Mouse (Mus musculus) large intestine, adult 2 months (tissue): ENCODE results near the gene Mcfd2. TPM values are rescaled to one million over a fixed set of nuclear protein-coding genes. Genes with fewer than 3 reads are reported as not detected.
"Not testable (repeated sequence)": the region's sequence is repeated elsewhere in the genome, so short reads cannot be mapped to it uniquely, and the experiment has no call there.

Experiments used
- DNase-seq: peaks from one replicate; pipeline ENCODE4 v3.0.0-alpha.2; 2012; ENCODE audit warnings: low read depth, low spot score
- WGBS: fragments of 180-500 bp; shearing (Covaris S2); methylation state at CpG from one replicate; pipeline ENCODE4 v1.1.7; 2018; 5-methylcytosine and 5-hydroxymethylcytosine counted together
- polyA plus RNA-seq: library from polyadenylated mRNA; depleted of rRNA; stranded (reverse); fragments of >200 nt; gene quantifications from 2 replicates; pipeline ENCODE4 v1.2.3, GENCODE M21; 2012; rRNA removed

Mcfd2 gene
- polyA plus RNA-seq = 153 and 176 TPM in 2 replicates

- WGBS = under 1% methylated on average over 41 of the region's 41 CpGs
- no peak for DNase-seq
These were observed at the start of gene Mcfd2 for GRCm38 (mm10) chr17:87265792-87266186. Gene Mcfd2, minus strand, starts transcription at chr17:87265935.

GRCm38 (mm10) chr17:87315021-87315531, 49.3 kb upstream of the Mcfd2 start:
- peak; percentile 70 for DNase-seq
- WGBS = 9% methylated on average over 9 of the region's 9 CpGs

GRCm38 (mm10) chr17:87314530-87314946, 48.8 kb upstream of the Mcfd2 start:
- DNase-seq = no peak
- 61% methylated on average over 5 of the region's 5 CpGs for WGBS

- 72% methylated on average over 8 of the region's 8 CpGs for WGBS
These were observed 48.4 kb upstream of the Mcfd2 start for GRCm38 (mm10) chr17:87314121-87314520.

GRCm38 (mm10) chr17:87312924-87313870, 47.5 kb upstream of the Mcfd2 start:
- WGBS = 14% methylated on average over 18 of the region's 18 CpGs
- peak; percentile 70 for DNase-seq

More at GRCm38 (mm10) chr17:87314121-87314520, 48.4 kb upstream of the Mcfd2 start:
- no peak for DNase-seq

- no peak for DNase-seq
- WGBS = 84% methylated on average over 12 of the region's 12 CpGs
These were observed 46.6 kb upstream of the Mcfd2 start for GRCm38 (mm10) chr17:87312351-87312750.

GRCm38 (mm10) chr17:87310497-87310896, 44.8 kb upstream of the Mcfd2 start:
- no peak for DNase-seq
- 93% methylated on average over 7 of the region's 7 CpGs for WGBS

- no peak for DNase-seq
- 73% methylated on average over 12 of the region's 12 CpGs for WGBS
These were observed 43.5 kb upstream of the Mcfd2 start for GRCm38 (mm10) chr17:87309073-87309788.

GRCm38 (mm10) chr17:87306746-87307145, 41.0 kb upstream of the Mcfd2 start:
- no peak for DNase-seq
- 34% methylated on average over 8 of the region's 8 CpGs for WGBS

- WGBS = 90% methylated on average over 8 of the region's 8 CpGs
- DNase-seq = no peak
These were observed 39.3 kb upstream of the Mcfd2 start for GRCm38 (mm10) chr17:87305065-87305464.

GRCm38 (mm10) chr17:87304151-87304894, 38.6 kb upstream of the Mcfd2 start:
- WGBS = 51% methylated on average over 11 of the region's 11 CpGs
- no peak for DNase-seq

- 36% methylated on average over 13 of the region's 13 CpGs for WGBS
- DNase-seq = no peak
These were observed 36.5 kb upstream of the Mcfd2 start for GRCm38 (mm10) chr17:87302014-87302794.

GRCm38 (mm10) chr17:87301607-87302006, 35.9 kb upstream of the Mcfd2 start:
- DNase-seq = not testable (repeated sequence)
- WGBS = 84% methylated on average over 9 of the region's 9 CpGs

GRCm38 (mm10) chr17:87300340-87300739, 34.6 kb upstream of the Mcfd2 start:
- no peak for DNase-seq
- 88% methylated on average over 10 of the region's 10 CpGs for WGBS

GRCm38 (mm10) chr17:87298944-87299343, 33.2 kb upstream of the Mcfd2 start:
- no peak for DNase-seq

GRCm38 (mm10) chr17:87296701-87297100, 31.0 kb upstream of the Mcfd2 start:
- 87% methylated on average over 1 of the region's 1 CpGs for WGBS
- DNase-seq = not testable (repeated sequence)

More at GRCm38 (mm10) chr17:87298944-87299343, 33.2 kb upstream of the Mcfd2 start:
- 38% methylated on average over 6 of the region's 6 CpGs for WGBS

GRCm38 (mm10) chr17:87295738-87296137, 30.0 kb upstream of the Mcfd2 start:
- WGBS = 51% methylated on average over 7 of the region's 7 CpGs

GRCm38 (mm10) chr17:87293125-87293524, 27.4 kb upstream of the Mcfd2 start:
- no peak for DNase-seq
- 80% methylated on average over 5 of the region's 5 CpGs for WGBS

More at GRCm38 (mm10) chr17:87295738-87296137, 30.0 kb upstream of the Mcfd2 start:
- DNase-seq = no peak

- no peak for DNase-seq
- 89% methylated on average over 5 of the region's 5 CpGs for WGBS
These were observed 26.0 kb upstream of the Mcfd2 start for GRCm38 (mm10) chr17:87291782-87292181.
